Mouse (Mus musculus) ES-E14 (cell line): Measurements from ENCODE around the gene Sigirr. TPM values are rescaled to one million over a fixed set of nuclear protein-coding genes. Genes with fewer than 3 reads are reported as not detected.

ENCODE experiments used
- DNase-seq: peaks from one replicate; pipeline ENCODE4 v3.0.0-alpha.2; 2013; ENCODE audit warnings: low read depth, low spot score
- H3K27ac ChIP-seq: 2 replicates; pipeline ENCODE4 v1.5.1; 2012; ENCODE audit warnings: low read depth, mild to moderate bottlenecking, low read length, moderate library complexity, mixed read lengths; ENCODE audit not compliant: poor library complexity, insufficient read depth, severe bottlenecking
- H3K36me3 ChIP-seq: 2 replicates; pipeline ENCODE4 v1.6.1; 2012; ENCODE audit warnings: mild to moderate bottlenecking, low read length, moderate library complexity, mixed read lengths; ENCODE audit not compliant: control insufficient read depth, poor library complexity, insufficient read depth, severe bottlenecking
- H3K4me1 ChIP-seq, 2 experiments: fragments of 150-350 bp in 1 of 2; sonication (generic) in 1 of 2; 2 replicates each; pipeline ENCODE4 v1.6.1; 2012; ENCODE audit warnings: low read length in 2 of 2, mild to moderate bottlenecking in 1 of 2, mixed read lengths in 1 of 2; ENCODE audit not compliant: control insufficient read depth in 2 of 2, insufficient read depth in 2 of 2, poor library complexity in 1 of 2
- H3K4me3 ChIP-seq, 2 experiments: fragments of 150-350 bp in 1 of 2; sonication (generic) in 1 of 2; 2 replicates each; pipeline ENCODE4 v1.5.1; 2012; ENCODE audit warnings: low read length in 2 of 2, low read depth in 1 of 2, mild to moderate bottlenecking in 1 of 2, mixed read lengths in 1 of 2; ENCODE audit not compliant: insufficient read depth in 1 of 2, poor library complexity in 1 of 2, severe bottlenecking in 1 of 2
- H3K9ac ChIP-seq: 2 replicates; pipeline ENCODE4 v1.6.1; 2012; ENCODE audit warnings: low read depth, mild to moderate bottlenecking, low read length, mixed read lengths; ENCODE audit not compliant: poor library complexity, insufficient read depth, severe bottlenecking
- H3K9me3 ChIP-seq: fragments of 150-350 bp; sonication (generic); 2 replicates; pipeline ENCODE4 v1.6.1; 2012; ENCODE audit warnings: low read depth, mild to moderate bottlenecking, low read length; ENCODE audit not compliant: control insufficient read depth, insufficient read depth
- CHD2 ChIP-seq: IDR thresholded peaks from 2 replicates; pipeline ENCODE4 v1.6.1; 2014; ENCODE audit warnings: mild to moderate bottlenecking, low read depth, low read length, inconsistent platforms
- HCFC1 ChIP-seq: IDR thresholded peaks from 2 replicates; pipeline ENCODE4 v1.6.1; 2012; ENCODE audit warnings: low read length, inconsistent platforms, borderline replicate concordance; ENCODE audit not compliant: insufficient read depth
- MAFK ChIP-seq: IDR thresholded peaks from 2 replicates; pipeline ENCODE4 v1.6.1; 2014; ENCODE audit warnings: mild to moderate bottlenecking, low read depth, low read length, inconsistent platforms; ENCODE audit not compliant: insufficient read depth
- ZC3H11A ChIP-seq: IDR thresholded peaks from 2 replicates; pipeline ENCODE4 v1.6.1; 2012; ENCODE audit warnings: low read depth, mild to moderate bottlenecking, inconsistent platforms, low read length, borderline replicate concordance
- ZNF384 ChIP-seq: IDR thresholded peaks from 2 replicates; pipeline ENCODE4 v1.6.1; 2012; ENCODE audit warnings: low read depth, low read length, inconsistent platforms
- in situ Hi-C, 2 experiments: fragments of 600-800 bp; cut with MboI; formaldehyde crosslinking; loops; one replicate each; pipeline ENCODE4 v1.15.1; 2025; ENCODE audit warnings: low sequenced_read_pairs in 2 of 2, inconsistent platforms in 1 of 2; ENCODE audit not compliant: unreplicated experiment in 2 of 2
- total RNA-seq: library from RNA; depleted of rRNA; stranded (reverse); fragments of 300-350 nt; gene quantifications from 2 replicates; pipeline ENCODE4 v1.2.3, GENCODE M21; 2012

The Sigirr gene
- total RNA-seq, 1 experiment: 18.2 TPM

- no peak overlapping the region for H3K4me3 ChIP-seq
- no peak overlapping the region for H3K27ac ChIP-seq
- H3K9me3 ChIP-seq: no peaks in the 10 kb centered on the region
- H3K36me3 ChIP-seq: peaks cover 19% of the 10 kb centered on the region
- H3K9ac ChIP-seq: no peak overlapping the region
- peaks cover 8 to 12% of the 10 kb centered on the region in 2 experiments for H3K4me1 ChIP-seq
- DNase-seq: no peak
- TF ChIP-seq CHD2: no peak
- TF ChIP-seq MAFK: no peak
- TF ChIP-seq ZNF384: no peak
- no peak for TF ChIP-seq HCFC1
- no peak for TF ChIP-seq ZC3H11A
- in situ Hi-C loops: loop anchor here in 1 of 2 experiments (25.0 kb wide), 1 partner anchor 225 kb away; the partner anchor contains the start of genes Odf3, Scgb1c1 and Urah
Measured at GRCm38 (mm10) chr7:141062525-141062924, 37.8 kb downstream of the Sigirr start.

- Histone ChIP-seq H3K4me3 (peak overlapping the region; percentile 81 to 90), H3K4me1 (peaks cover 8 to 15% of the 10 kb centered on the region in 2 experiments), H3K9ac (peak overlapping the region; percentile 74), H3K27ac (no peak overlapping the region), H3K36me3 (peaks cover 17% of the 10 kb centered on the region), H3K9me3 (no peaks in the 10 kb centered on the region)
- TF ChIP-seq MAFK (no peak), ZNF384 (no peak), HCFC1 (no peak), ZC3H11A (no peak), CHD2 (no peak)
- in situ Hi-C loops: loop anchor here in 1 of 2 experiments (25.0 kb wide), 1 partner anchor 224 kb away; the partner anchor contains the start of genes Odf3, Scgb1c1 and Urah
- DNase-seq: no peak
Measured at GRCm38 (mm10) chr7:141061269-141061692, 39.1 kb downstream of the Sigirr start.

GRCm38 (mm10) chr7:141060426-141061242 is 39.7 kb downstream of the Sigirr start, which contains the start of gene B4galnt4:
Gene B4galnt4, plus strand, starts transcription at chr7:141061104.
- Histone ChIP-seq H3K9ac (peak within 1 kb of the TSS; percentile 74), H3K9me3 (no peaks in the 10 kb centered on the region), H3K4me1 (peaks cover 8 to 15% of the 10 kb centered on the region in 2 experiments), H3K27ac (no peak within 1 kb of the TSS), H3K36me3 (peaks cover 15% of the 10 kb centered on the region), H3K4me3 (peak within 1 kb of the TSS; percentile 81 to 90)
- DNase-seq: no peak
- TF ChIP-seq CHD2 (no peak), ZNF384 (no peak)
- in situ Hi-C loops: loop anchor here in 1 of 2 experiments (25.0 kb wide), 1 partner anchor 223 kb away; the partner anchor contains the start of genes Odf3, Scgb1c1 and Urah

- no peak for DNase-seq
- TF ChIP-seq ZC3H11A (no peak), HCFC1 (no peak), CHD2 (no peak), MAFK (0 out of 2 replicates have a peak, but pooled peaks have one; percentile 25)
- Histone ChIP-seq H3K4me3 (peak overlapping the region; percentile 81 to 90), H3K9ac (no peak overlapping the region), H3K36me3 (peaks cover 9% of the 10 kb centered on the region), H3K27ac (no peak overlapping the region), H3K4me1 (peaks cover 8 to 15% of the 10 kb centered on the region in 2 experiments), H3K9me3 (no peaks in the 10 kb centered on the region)
- in situ Hi-C loops: loop anchor here in 1 of 2 experiments (25.0 kb wide), 1 partner anchor 223 kb away; the partner anchor contains the start of genes Odf3, Scgb1c1 and Urah
Measured at GRCm38 (mm10) chr7:141059929-141060328, 40.4 kb downstream of the Sigirr start.
